In the genomic region with DNA sequence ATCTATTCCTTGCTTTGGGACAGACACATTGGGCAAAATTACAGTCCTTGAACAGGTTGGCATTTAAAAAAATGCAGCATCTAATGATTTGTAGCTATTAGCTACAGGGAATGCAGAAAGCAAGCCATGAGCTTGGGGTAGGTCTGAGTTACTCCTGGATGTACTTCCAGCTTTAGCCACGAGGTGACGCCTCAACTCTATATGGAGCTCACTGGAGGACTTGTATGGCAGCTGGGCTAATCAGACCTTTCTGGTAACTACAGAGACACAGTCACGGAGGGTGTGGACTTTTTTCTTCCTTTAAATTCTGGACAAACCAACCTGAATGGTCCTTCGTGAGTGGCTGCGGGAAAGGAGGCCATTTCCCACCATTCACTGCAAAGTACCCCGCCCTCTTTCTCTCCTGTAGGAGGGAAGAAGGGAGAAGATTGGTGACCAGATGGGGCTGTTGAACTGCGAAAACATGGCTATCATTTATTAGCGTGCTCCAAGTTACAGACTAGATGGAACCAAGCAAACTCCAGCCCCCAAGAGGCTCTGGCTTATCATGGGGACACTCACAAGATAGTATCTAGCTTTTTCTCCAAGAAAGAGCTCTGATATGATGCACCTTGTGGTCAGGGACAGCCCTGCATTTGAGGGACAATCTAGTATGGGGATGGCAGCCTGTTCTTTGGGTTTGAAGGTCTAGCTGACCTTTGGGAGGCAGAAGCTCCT, we compare ENCODE assay signal across 8 mouse cellular contexts. TPM values are rescaled to one million over a fixed set of nuclear protein-coding genes. Genes with fewer than 3 reads are reported as not detected.
DNase-seq lines count a peak whose midpoint lies in the region; ATAC-seq lines count a peak whose summit lies in the region.

No protein-coding gene starts in this region.

- H3K9ac ChIP-seq in midbrain, embryonic 11.5 days (ENCODE audit: low read length), result no peak overlapping the region

- H3K4me2 ChIP-seq in midbrain, embryonic 11.5 days, result no peak overlapping the region

- no peaks in the 10 kb centered on the region for H3K4me1 ChIP-seq in midbrain, embryonic 11.5 days (ENCODE audit: control insufficient read depth, insufficient read depth, low read length)

- peak; percentile 84 for DNase-seq in adrenal gland, adult 2 months
- DNase-seq in embryo, embryonic 10.5 days (ENCODE audit: low spot score), result peak; percentile 92
- peak; percentile 74 to 77 for DNase-seq in gastrocnemius, postnatal 36 days
- DNase-seq in left cerebral cortex, adult 8-10 months (ENCODE audit: low spot score in 2 of 2), result peak; percentile 69 to 80
- DNase-seq in midbrain, embryonic 11.5 days (ENCODE audit: low spot score, missing footprints), result peak; percentile 98
- DNase-seq in spleen, adult 18-20 months, result peak; percentile 6 to 45

- H3K36me3 ChIP-seq in midbrain, embryonic 11.5 days (ENCODE audit: control insufficient read depth, insufficient read depth, low read length), result no peaks in the 10 kb centered on the region

- H3K9me3 ChIP-seq in midbrain, embryonic 11.5 days (ENCODE audit: control insufficient read depth, low read length), result no peaks in the 10 kb centered on the region

- no peak overlapping the region for H3K4me3 ChIP-seq in midbrain, embryonic 11.5 days (ENCODE audit: low read depth, low read length)

- H3K27ac ChIP-seq in midbrain, embryonic 11.5 days (ENCODE audit: low read depth, low read length), result no peak overlapping the region

- intact Hi-C loops in gastrocnemius, postnatal 36 days (cut with DNase I), result loop anchor here (1.0 to 10.0 kb wide), 3 partner anchors 432 to 759 kb away; partner anchors contain the start of gene Arhgap20

- 33% methylated on average over 8 of the region's 8 CpGs for WGBS in midbrain, embryonic 11.5 days

- ATAC-seq in inflammation-experienced regulatory T-cells, adult 6 months, result peak; percentile 41
- peak; percentile 82; the same call in 1 of the 2 replicates for ATAC-seq in midbrain, embryonic 11.5 days (ENCODE audit: low FRiP score)
- ATAC-seq in erythroid progenitor cell, adult 5-6 weeks (replicated peaks; ENCODE audit: low FRiP score, poor library complexity, severe bottlenecking), result no peak

- H3K27me3 ChIP-seq in midbrain, embryonic 11.5 days (ENCODE audit: control insufficient read depth, insufficient read depth, low read length), result no peaks in the 10 kb centered on the region

RNA-seq across cellular contexts. Expression of gene 1810046K07Rik, which starts 6.7 kb away (rescaled TPM):
- total RNA-seq in adrenal gland, adult 2 months (2021), result not detected
- polyA plus RNA-seq in adrenal gland, adult 2 months (2012; rRNA removed), result 0.08 TPM in 1 of 2 replicates, not detected in the other
- not detected for total RNA-seq in gastrocnemius, postnatal 36 days (2021)
- under 1 TPM in 1 of 3 experiments, not detected in 2; 0.26 TPM for polyA plus RNA-seq in inflammation-experienced regulatory T-cells, adult 6 months (2017; shearing (Covaris generic))
- not detected for total RNA-seq in left cerebral cortex, adult 8-10 months (2022)
- not detected in 2 replicates for polyA plus RNA-seq in midbrain, embryonic 11.5 days (2014; fragmentation: Nextera tagmentation; extraction: Ambion mirVana)
- 1.4 TPM in 1 of 2 replicates, not detected in the other for total RNA-seq in erythroid progenitor cell, adult 5-6 weeks (2015; ENCODE audit: low replicate concordance)
- total RNA-seq in erythroid progenitor cell, adult 5-6 weeks (2017; ENCODE audit: low replicate concordance), result not detected in 2 replicates

RNA-seq across cellular contexts. Expression of gene Colca2, which starts 57.1 kb away (rescaled TPM):
- total RNA-seq in adrenal gland, adult 2 months (2021), result 1 to 10 TPM; 2.2 to 4.0 TPM
- 3.5 and 3.8 TPM in 2 replicates for polyA plus RNA-seq in adrenal gland, adult 2 months (2012; rRNA removed)
- under 1 TPM in 1 of 2 experiments, not detected in 1; 0.33 TPM for total RNA-seq in gastrocnemius, postnatal 36 days (2021)
- 1 to 10 TPM in 2 of 3 experiments, not detected in 1; 1.1 to 1.7 TPM for polyA plus RNA-seq in inflammation-experienced regulatory T-cells, adult 6 months (2017; shearing (Covaris generic))
- total RNA-seq in left cerebral cortex, adult 8-10 months (2022), result 1 to 10 TPM in 2 of 4 experiments, under 1 TPM in 2; 0.80 to 1.2 (median 1.0) TPM
- 1.1 and 1.6 TPM in 2 replicates for polyA plus RNA-seq in midbrain, embryonic 11.5 days (2014; fragmentation: Nextera tagmentation; extraction: Ambion mirVana)
- total RNA-seq in erythroid progenitor cell, adult 5-6 weeks (2015; ENCODE audit: low replicate concordance), result not detected in 2 replicates
- total RNA-seq in erythroid progenitor cell, adult 5-6 weeks (2017; ENCODE audit: low replicate concordance), result not detected in 2 replicates

Comparison
In these comparisons a context has a peak if more than half of its experiments do, and no peak if none do; other contexts are left out.
1. DNase-seq: peak in every context shown above with its lines; median percentile 98 in midbrain, embryonic 11.5 days; 92 in embryo, embryonic 10.5 days; 84 in adrenal gland, adult 2 months; 76 in gastrocnemius, postnatal 36 days; 74 in left cerebral cortex, adult 8-10 months; 26 in spleen, adult 18-20 months.